Mouse (Mus musculus) liver, adult 2 months (tissue): ENCODE data around the gene Gm20388. TPM values are rescaled to one million over a fixed set of nuclear protein-coding genes. Genes with fewer than 3 reads are reported as not detected.

Experiments used
- DNase-seq: peaks from one replicate; pipeline ENCODE4 v3.0.0-alpha.2; 2011; ENCODE audit warnings: low read depth, low spot score; ENCODE audit errors: extremely low read depth
- H3K27ac ChIP-seq: fragments of 200-500 bp; replicated peaks from 2 replicates; pipeline ENCODE4 v1.5.1; 2012; ENCODE audit warnings: low read depth, mild to moderate bottlenecking, control low read depth, inconsistent platforms, low read length; ENCODE audit not compliant: insufficient read depth
- H3K27me3 ChIP-seq: fragments of 200-500 bp; 2 replicates; pipeline ENCODE4 v1.6.1; 2012; ENCODE audit warnings: mild to moderate bottlenecking, moderate library complexity, low read length, inconsistent platforms; ENCODE audit not compliant: control insufficient read depth, insufficient read depth
- H3K36me3 ChIP-seq: fragments of 200-500 bp; 2 replicates; pipeline ENCODE4 v1.6.1; 2012; ENCODE audit warnings: low read length, inconsistent platforms; ENCODE audit not compliant: control insufficient read depth, insufficient read depth
- H3K4me1 ChIP-seq: fragments of 200-500 bp; 2 replicates; pipeline ENCODE4 v1.6.1; 2011; ENCODE audit warnings: low read length; ENCODE audit not compliant: control insufficient read depth, insufficient read depth
- H3K4me3 ChIP-seq: fragments of 200-500 bp; 2 replicates; pipeline ENCODE4 v1.5.1; 2011; ENCODE audit warnings: low read depth, mild to moderate bottlenecking, control low read depth, low read length, moderate library complexity; ENCODE audit not compliant: insufficient read depth
- H3K79me2 ChIP-seq: fragments of 200-500 bp; 2 replicates; pipeline ENCODE4 v1.6.1; 2012; ENCODE audit warnings: inconsistent platforms, mild to moderate bottlenecking, low read length, moderate library complexity; ENCODE audit not compliant: control insufficient read depth, insufficient read depth
- H3K9ac ChIP-seq: fragments of 200-500 bp; 2 replicates; pipeline ENCODE4 v1.6.1; 2012; ENCODE audit warnings: low read depth, mild to moderate bottlenecking, control low read depth, inconsistent platforms, low read length
- CTCF ChIP-seq: fragments of 200-500 bp; IDR thresholded peaks from 2 replicates; pipeline ENCODE4 v1.5.1; 2011; ENCODE audit warnings: low read depth, low read length, control low read depth
- POLR2A ChIP-seq: fragments of 200-500 bp; IDR thresholded peaks from 2 replicates; pipeline ENCODE4 v1.6.1; 2011; ENCODE audit warnings: low read length, control low read depth; ENCODE audit not compliant: insufficient read depth; ENCODE audit errors: extremely low read depth
- WGBS: fragments of 180-500 bp; shearing (Covaris S2); methylation state at CpG from one replicate; pipeline ENCODE4 v1.1.7; 2018; 5-methylcytosine and 5-hydroxymethylcytosine counted together
- polyA plus RNA-seq: library from polyadenylated mRNA; depleted of rRNA; stranded (reverse); fragments of >200 nt; gene quantifications from 2 replicates; pipeline ENCODE4 v1.2.3, GENCODE M21; 2012
- total RNA-seq: library from RNA; depleted of rRNA; stranded (reverse); fragments of >200 nt; gene quantifications from 2 replicates; pipeline ENCODE4 v1.2.3, GENCODE M21; 2014

Gene Gm20388
- total and polyA plus RNA-seq, 2 experiments = 6.4 to 19.9 TPM

- Histone ChIP-seq H3K4me1 (peaks cover 4% of the 10 kb centered on the region), H3K36me3 (peaks cover 19% of the 10 kb centered on the region; the same call in 1 of the 2 replicates), H3K9ac (no peak overlapping the region), H3K27me3 (no peaks in the 10 kb centered on the region), H3K4me3 (no peak overlapping the region), H3K27ac (no peak overlapping the region), H3K79me2 (no peaks in the 10 kb centered on the region)
- 79% methylated on average over 1 of the region's 1 CpGs for WGBS
- TF ChIP-seq POLR2A (no peak), CTCF (no peak)
- DNase-seq = no peak
Measured at GRCm38 (mm10) chr8:123961371-123961770, 4050.7 kb downstream of the Gm20388 start.

- Histone ChIP-seq H3K27me3 (no peaks in the 10 kb centered on the region), H3K27ac (no peak overlapping the region), H3K4me3 (no peak overlapping the region), H3K4me1 (no peaks in the 10 kb centered on the region), H3K79me2 (peaks cover 9% of the 10 kb centered on the region; the same call in 1 of the 2 replicates), H3K9ac (no peak overlapping the region), H3K36me3 (peaks cover 28% of the 10 kb centered on the region; the same call in 1 of the 2 replicates)
- DNase-seq = no peak
- WGBS = 80% methylated on average over 2 of the region's 2 CpGs
- TF ChIP-seq POLR2A = no peak
- TF ChIP-seq CTCF = no peak
Measured at GRCm38 (mm10) chr8:123966896-123967295, 4056.3 kb downstream of the Gm20388 start.

GRCm38 (mm10) chr8:123973495-123973894 is 4062.9 kb downstream of the Gm20388 start:
- no peak for TF ChIP-seq CTCF
- TF ChIP-seq POLR2A = no peak
- Histone ChIP-seq H3K27ac (peak overlapping the region; percentile 89), H3K4me3 (no peak overlapping the region), H3K9ac (peak overlapping the region; percentile 28), H3K27me3 (no peaks in the 10 kb centered on the region), H3K4me1 (peaks cover 12% of the 10 kb centered on the region; the same call in 1 of the 2 replicates), H3K79me2 (peaks cover 22% of the 10 kb centered on the region; the same call in 1 of the 2 replicates), H3K36me3 (peaks cover 4% of the 10 kb centered on the region; the same call in 1 of the 2 replicates)
- WGBS = 38% methylated on average over 1 of the region's 1 CpGs
- peak; percentile 99 for DNase-seq

GRCm38 (mm10) chr8:123977499-123977898 is 4066.9 kb downstream of the Gm20388 start:
- Histone ChIP-seq H3K4me1 (peaks cover 24% of the 10 kb centered on the region; the same call in 1 of the 2 replicates), H3K4me3 (no peak overlapping the region)
- TF ChIP-seq POLR2A = no peak
- no peak for TF ChIP-seq CTCF

GRCm38 (mm10) chr8:123978166-123978838 is 4067.7 kb downstream of the Gm20388 start:
- TF ChIP-seq POLR2A (no peak), CTCF (no peak)
- Histone ChIP-seq H3K27me3 (no peaks in the 10 kb centered on the region), H3K27ac (peak overlapping the region; percentile 37), H3K4me3 (no peak overlapping the region), H3K9ac (no peak overlapping the region), H3K36me3 (no peaks in the 10 kb centered on the region), H3K79me2 (peaks cover 29% of the 10 kb centered on the region; the same call in 1 of the 2 replicates), H3K4me1 (peaks cover 23% of the 10 kb centered on the region; the same call in 1 of the 2 replicates)
- DNase-seq = peak; percentile 65
- 51% methylated on average over 14 of the region's 14 CpGs for WGBS

More at GRCm38 (mm10) chr8:123977499-123977898, 4066.9 kb downstream of the Gm20388 start:
- Histone ChIP-seq H3K79me2 (peaks cover 30% of the 10 kb centered on the region; the same call in 1 of the 2 replicates), H3K27ac (no peak overlapping the region; the same call in 1 of the 2 replicates), H3K27me3 (no peaks in the 10 kb centered on the region), H3K36me3 (no peaks in the 10 kb centered on the region), H3K9ac (no peak overlapping the region)
- 45% methylated on average over 4 of the region's 4 CpGs for WGBS
- peak; percentile 54 for DNase-seq

- peaks cover 22% of the 10 kb centered on the region; the same call in 1 of the 2 replicates for H3K4me1 ChIP-seq
- no peaks in the 10 kb centered on the region for H3K27me3 ChIP-seq
- peaks cover 29% of the 10 kb centered on the region; the same call in 1 of the 2 replicates for H3K79me2 ChIP-seq
- peak overlapping the region; percentile 11; the same call in 1 of the 2 replicates for H3K27ac ChIP-seq
- no peak for TF ChIP-seq CTCF
- TF ChIP-seq POLR2A = no peak
- no peak for DNase-seq
- no peak overlapping the region for H3K4me3 ChIP-seq
- no peak overlapping the region for H3K9ac ChIP-seq
- WGBS = 67% methylated on average over 8 of the region's 8 CpGs
- no peaks in the 10 kb centered on the region for H3K36me3 ChIP-seq
Measured at GRCm38 (mm10) chr8:123978926-123979325, 4068.3 kb downstream of the Gm20388 start.
